11 mouse cellular contexts compared by ENCODE assay signal in the genomic region with DNA sequence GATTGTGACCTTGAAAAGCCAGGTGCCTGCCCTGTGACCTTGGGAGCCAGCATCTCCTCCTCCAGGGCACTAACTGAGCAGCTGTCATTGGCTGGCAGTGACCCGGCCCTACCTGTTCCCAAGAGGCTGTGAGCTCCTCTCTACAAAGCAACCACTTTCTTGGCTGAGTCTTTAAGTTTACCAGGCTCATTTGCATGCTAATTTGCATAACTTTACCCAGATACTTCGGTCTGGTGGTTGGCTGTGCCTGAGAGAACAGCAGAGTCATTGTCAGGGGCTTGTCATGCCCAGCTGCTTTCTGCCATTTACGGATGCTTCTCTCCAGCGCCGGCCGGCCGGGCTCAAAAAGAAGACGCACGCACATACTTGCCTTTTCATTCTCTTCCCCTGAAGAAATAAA. TPM values are rescaled to one million over a fixed set of nuclear protein-coding genes. Genes with fewer than 3 reads are reported as not detected.
DNase-seq lines count a peak whose midpoint lies in the region; ATAC-seq and TF ChIP-seq lines count a peak whose summit lies in the region.
"Had no signal": no experiment of that assay in that cellular context is flagged by ENCODE, and none has a peak within 500 bp of the region (broad histone marks: within the 10 kb centered on the region; RNA-seq: fewer than 3 reads in every experiment).

No protein-coding gene starts in this region.

- H3K9ac ChIP-seq in hindbrain, embryonic 16.5 days (ENCODE audit: low read depth, low read length) = no peak overlapping the region
- H3K9ac ChIP-seq in neural tube, embryonic 13.5 days = 0 out of 2 replicates have a peak overlapping the region, but pooled peaks have one; percentile 13
- H3K9ac ChIP-seq: limb, embryonic 12.5 days had no signal

- peak overlapping the region; percentile 24 for H3K4me2 ChIP-seq in hindbrain, embryonic 16.5 days (ENCODE audit: low read length)
- peak overlapping the region; percentile 30 for H3K4me2 ChIP-seq in neural tube, embryonic 13.5 days
- H3K4me2 ChIP-seq: limb, embryonic 12.5 days had no signal

- TF ChIP-seq POLR2A in lung, adult 2 months (IDR thresholded peaks at IDR 0.05; ENCODE audit: borderline replicate concordance, extremely low read depth, low read depth, low read length) = no peak

- H3K4me3 ChIP-seq in lung, adult 2 months (replicated peaks; ENCODE audit: extremely low read depth, low read depth, low read length) = no peak overlapping the region
- H3K4me3 ChIP-seq in hindbrain, embryonic 16.5 days (ENCODE audit: low read length) = no peak overlapping the region
- H3K4me3 ChIP-seq in neural tube, embryonic 13.5 days = no peak overlapping the region
- H3K4me3 ChIP-seq: limb, embryonic 12.5 days had no signal

- peak; percentile 82 for ATAC-seq in hindbrain, embryonic 16.5 days
- peak; percentile 76 for ATAC-seq in neural tube, embryonic 13.5 days (ENCODE audit: low read depth)
- ATAC-seq: Patski had no signal

- TF ChIP-seq CTCF in lung, adult 2 months (IDR thresholded peaks at IDR 0.05; ENCODE audit: insufficient read depth, low read length) = no peak

- peaks cover 5% of the 10 kb centered on the region; the same call in 1 of the 2 replicates for H3K36me3 ChIP-seq in hindbrain, embryonic 16.5 days (ENCODE audit: control insufficient read depth, insufficient read depth, low read length)
- H3K36me3 ChIP-seq in neural tube, embryonic 13.5 days = peaks cover 28% of the 10 kb centered on the region
- H3K36me3 ChIP-seq: limb, embryonic 12.5 days had no signal

- H3K9me3 ChIP-seq in hindbrain, embryonic 16.5 days (ENCODE audit: control insufficient read depth, low read length) = no peaks in the 10 kb centered on the region
- H3K9me3 ChIP-seq in neural tube, embryonic 13.5 days = 0 out of 2 replicates have a peak, but pooled peaks cover 3% of the 10 kb centered on the region
- H3K9me3 ChIP-seq: limb, embryonic 12.5 days had no signal

- peak overlapping the region; percentile 41 for H3K27ac ChIP-seq in hindbrain, embryonic 16.5 days (ENCODE audit: low read depth, low read length)
- H3K27ac ChIP-seq in neural tube, embryonic 13.5 days (replicated peaks) = peak overlapping the region; percentile 82
- H3K27ac ChIP-seq: limb, embryonic 12.5 days had no signal

- H3K27me3 ChIP-seq in hindbrain, embryonic 16.5 days (replicated peaks; ENCODE audit: control insufficient read depth, insufficient read depth, low read length) = no peaks in the 10 kb centered on the region
- no peaks in the 10 kb centered on the region for H3K27me3 ChIP-seq in neural tube, embryonic 13.5 days
- H3K27me3 ChIP-seq: limb, embryonic 12.5 days; Patski had no signal

- WGBS in lung, adult 2 months = 53% methylated on average over 9 of the region's 9 CpGs
- WGBS in hindbrain, embryonic 16.5 days = 10% methylated on average over 9 of the region's 9 CpGs
- WGBS in neural tube, embryonic 13.5 days = 14% methylated on average over 9 of the region's 9 CpGs

- DNase-seq in lung, postnatal 10 days = peak; percentile 27
- no peak for DNase-seq in lung, adult 2 months
- peak; percentile 37 for DNase-seq in embryo, embryonic 10.5 days (ENCODE audit: low spot score)
- no peak for DNase-seq in cerebellum, postnatal 14 days
- DNase-seq in gastrocnemius, postnatal 10 days = no peak
- no peak for DNase-seq in MN1 (ENCODE audit: low spot score)
- DNase-seq: cerebellum, postnatal 10 days had no signal

- H3K4me1 ChIP-seq in lung, adult 2 months (ENCODE audit: control insufficient read depth, insufficient read depth, low read length) = no peaks in the 10 kb centered on the region
- peaks cover 42% of the 10 kb centered on the region for H3K4me1 ChIP-seq in hindbrain, embryonic 16.5 days (ENCODE audit: control insufficient read depth, insufficient read depth, low read depth, low read length)
- H3K4me1 ChIP-seq in neural tube, embryonic 13.5 days (replicated peaks) = peaks cover 53% of the 10 kb centered on the region

RNA-seq across cellular contexts. Expression of gene Rab6b, which starts 35.1 kb away (rescaled TPM):
- 10.6 and 21.3 TPM in 2 replicates for polyA plus RNA-seq in lung, adult 2 months (2012; rRNA removed)
- polyA plus RNA-seq in hindbrain, embryonic 16.5 days (2015; fragmentation: Nextera tagmentation; extraction: Ambion mirVana) = 137 and 140 TPM in 2 replicates
- polyA plus RNA-seq in neural tube, embryonic 13.5 days (2015; fragmentation: Nextera tagmentation; extraction: Ambion mirVana) = 82.5 and 86.2 TPM in 2 replicates
- total RNA-seq in gastrocnemius, postnatal 10 days (2021) = 1 to 10 TPM; 1.2 to 1.9 TPM

RNA-seq across cellular contexts. Expression of gene Srprb, which starts 55.2 kb away (rescaled TPM):
- polyA plus RNA-seq in lung, adult 2 months (2012; rRNA removed) = 49.1 and 52.5 TPM in 2 replicates
- 63.8 and 67.7 TPM in 2 replicates for polyA plus RNA-seq in hindbrain, embryonic 16.5 days (2015; fragmentation: Nextera tagmentation; extraction: Ambion mirVana)
- polyA plus RNA-seq in neural tube, embryonic 13.5 days (2015; fragmentation: Nextera tagmentation; extraction: Ambion mirVana) = 51.5 and 56.3 TPM in 2 replicates
- total RNA-seq in gastrocnemius, postnatal 10 days (2021) = 10 to 100 TPM; 15.3 to 17.0 TPM

Comparison
In these comparisons a context has a peak if more than half of its experiments do, and no peak if none do; other contexts are left out.
1. DNase-seq: peak in lung, postnatal 10 days (single experiment) and embryo, embryonic 10.5 days (single experiment); none in lung, adult 2 months (single experiment), cerebellum, postnatal 14 days (0 of 2), gastrocnemius, postnatal 10 days (single experiment) and MN1 (single experiment).